Mouse (Mus musculus) adrenal gland, adult 2 months (tissue): Measurements from ENCODE around the gene Gm21958. TPM values are rescaled to one million over a fixed set of nuclear protein-coding genes. Genes with fewer than 3 reads are reported as not detected.

Source experiments
- polyA plus RNA-seq: library from polyadenylated mRNA; depleted of rRNA; stranded (reverse); fragments of >200 nt; gene quantifications from 2 replicates; pipeline ENCODE4 v1.2.3, GENCODE M21; 2012; rRNA removed
- total RNA-seq, 2 experiments: library from RNA; stranded (reverse); gene quantifications; 2 replicates each; pipeline ENCODE4 v1.2.3; 2021

The Gm21958 gene
- total and polyA plus RNA-seq, 3 experiments = not detected

Other genes starting within 250 kb of the Gm21958 start
- gene Supt20, start 21.5 kb downstream of the Gm21958 start, total RNA-seq = 10 to 100 TPM; 34.1 to 37.9 TPM
- gene Supt20, start 21.5 kb downstream of the Gm21958 start, polyA plus RNA-seq = 24.1 and 26.8 TPM in 2 replicates
- gene Exosc8, start 21.0 kb upstream of the Gm21958 start, total RNA-seq = 10 to 100 TPM; 32.4 to 33.4 TPM
- 8.5 and 13.4 TPM in 2 replicates for gene Exosc8, start 21.0 kb upstream of the Gm21958 start, polyA plus RNA-seq
- 10 to 100 TPM; 41.8 to 45.0 TPM for gene Alg5, start 21.2 kb upstream of the Gm21958 start, total RNA-seq
- 8.0 and 8.9 TPM in 2 replicates for gene Alg5, start 21.2 kb upstream of the Gm21958 start, polyA plus RNA-seq
- gene Smad9, start 41.2 kb upstream of the Gm21958 start, total RNA-seq = 10 to 100 TPM; 14.4 to 15.7 TPM
- 13.2 and 23.2 TPM in 2 replicates for gene Smad9, start 41.2 kb upstream of the Gm21958 start, polyA plus RNA-seq
- gene Rfxap, start 93.4 kb upstream of the Gm21958 start, total RNA-seq = 10 to 100 TPM; 29.8 to 30.0 TPM
- 16.4 and 16.7 TPM in 2 replicates for gene Rfxap, start 93.4 kb upstream of the Gm21958 start, polyA plus RNA-seq
- not detected for gene Sertm1, start 201.5 kb upstream of the Gm21958 start, total RNA-seq
- gene Sertm1, start 201.5 kb upstream of the Gm21958 start, polyA plus RNA-seq = not detected in 2 replicates